Mouse (Mus musculus) cerebellum, adult 11 months (tissue): ENCODE results near the gene Tulp1.

Experiments used
- DNase-seq: peaks from one replicate; pipeline ENCODE4 v3.0.0; 2022

Gene Tulp1

GRCm38 (mm10) chr17:28313212-28313879 is 51.7 kb downstream of the Tulp1 start, which contains the start of gene Fance:
Gene Fance, plus strand, starts transcription at chr17:28313519.
- peak; percentile 94 for DNase-seq

DNA sequence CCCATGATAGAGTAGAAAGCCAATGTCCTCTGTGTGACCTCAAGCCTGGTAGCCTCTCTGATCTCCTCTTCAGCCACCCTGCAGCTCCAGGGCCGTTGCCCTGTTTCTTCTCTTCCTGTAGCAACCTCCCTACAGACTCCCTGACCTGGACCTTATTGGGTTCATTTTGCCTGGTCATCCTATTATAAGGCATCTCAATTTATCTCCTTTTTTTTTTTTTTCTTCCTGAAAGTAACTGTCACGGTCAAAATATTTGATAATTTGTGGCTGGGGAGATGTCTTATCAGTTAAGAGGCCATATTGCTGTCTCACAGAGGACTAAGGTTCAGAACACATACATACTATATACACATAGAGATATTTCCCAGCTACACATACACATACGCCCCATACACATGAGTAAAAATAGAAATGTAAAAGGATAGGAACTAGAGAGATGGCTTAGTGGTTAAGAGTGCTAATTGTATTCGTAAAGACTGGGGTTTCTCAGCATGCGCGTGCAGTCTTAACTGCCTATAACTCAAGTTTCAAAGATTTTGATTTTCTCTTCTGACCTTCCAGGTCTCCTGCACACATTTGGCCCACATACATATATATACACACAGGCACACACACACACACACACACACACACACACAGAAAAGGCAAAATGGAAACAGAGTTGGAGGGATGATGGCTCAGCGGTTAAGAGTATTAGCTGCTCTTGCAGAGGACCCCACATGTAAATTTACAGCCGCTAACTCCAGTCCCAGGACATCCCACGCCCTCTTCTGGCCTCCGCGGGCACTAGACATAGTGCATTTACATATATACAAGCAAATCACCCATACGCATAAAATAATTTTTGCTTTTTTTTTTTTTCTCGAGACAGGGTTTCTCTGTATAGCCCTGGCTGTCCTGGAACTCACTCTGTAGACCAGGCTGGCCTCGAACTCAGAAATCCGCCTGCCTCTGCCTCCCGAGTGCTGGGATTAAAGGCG is 52.5 kb downstream of the Tulp1 start:
- DNase-seq: peak; percentile 30

DNA sequence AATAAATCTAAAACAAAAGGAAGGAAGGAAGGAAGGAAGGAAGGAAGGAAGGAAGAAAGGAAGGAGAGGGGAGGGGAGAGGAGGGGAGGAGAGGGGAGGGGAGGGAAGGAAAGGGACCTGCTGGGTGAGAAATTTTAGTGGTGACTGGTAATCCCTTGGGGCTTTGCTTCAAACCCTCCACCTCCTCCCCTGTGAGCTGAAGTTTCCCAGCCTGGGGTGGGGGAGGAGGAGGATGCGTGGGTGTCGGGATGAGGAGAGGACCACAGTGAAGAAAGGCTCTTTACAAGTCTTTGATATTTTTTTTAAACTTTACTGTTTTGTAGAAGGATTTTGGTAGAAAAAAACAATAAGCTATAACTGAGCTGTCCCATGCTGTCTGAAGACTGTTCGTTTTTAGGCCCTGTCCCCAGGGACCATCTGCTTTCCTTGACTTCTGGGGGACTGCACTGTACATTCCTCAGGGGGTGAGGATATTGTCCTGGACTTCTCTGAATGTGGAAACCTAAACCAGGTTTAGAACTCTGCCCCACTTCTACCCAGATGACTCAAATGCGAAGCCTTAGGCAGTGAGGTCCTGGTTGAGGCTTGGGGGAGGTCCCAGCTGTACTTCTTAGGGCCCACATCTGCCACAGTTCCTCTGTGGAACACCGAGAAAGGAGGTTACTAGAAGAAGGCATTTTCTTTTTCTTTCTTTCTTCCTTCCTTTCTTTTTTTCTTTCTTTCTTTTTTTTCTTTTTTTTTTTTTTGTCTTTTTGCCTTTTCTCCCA is 53.5 kb downstream of the Tulp1 start:
- no peak for DNase-seq

- no peak for DNase-seq
Observed at GRCm38 (mm10) chr17:28310831-28311230, 54.2 kb downstream of the Tulp1 start.

DNA sequence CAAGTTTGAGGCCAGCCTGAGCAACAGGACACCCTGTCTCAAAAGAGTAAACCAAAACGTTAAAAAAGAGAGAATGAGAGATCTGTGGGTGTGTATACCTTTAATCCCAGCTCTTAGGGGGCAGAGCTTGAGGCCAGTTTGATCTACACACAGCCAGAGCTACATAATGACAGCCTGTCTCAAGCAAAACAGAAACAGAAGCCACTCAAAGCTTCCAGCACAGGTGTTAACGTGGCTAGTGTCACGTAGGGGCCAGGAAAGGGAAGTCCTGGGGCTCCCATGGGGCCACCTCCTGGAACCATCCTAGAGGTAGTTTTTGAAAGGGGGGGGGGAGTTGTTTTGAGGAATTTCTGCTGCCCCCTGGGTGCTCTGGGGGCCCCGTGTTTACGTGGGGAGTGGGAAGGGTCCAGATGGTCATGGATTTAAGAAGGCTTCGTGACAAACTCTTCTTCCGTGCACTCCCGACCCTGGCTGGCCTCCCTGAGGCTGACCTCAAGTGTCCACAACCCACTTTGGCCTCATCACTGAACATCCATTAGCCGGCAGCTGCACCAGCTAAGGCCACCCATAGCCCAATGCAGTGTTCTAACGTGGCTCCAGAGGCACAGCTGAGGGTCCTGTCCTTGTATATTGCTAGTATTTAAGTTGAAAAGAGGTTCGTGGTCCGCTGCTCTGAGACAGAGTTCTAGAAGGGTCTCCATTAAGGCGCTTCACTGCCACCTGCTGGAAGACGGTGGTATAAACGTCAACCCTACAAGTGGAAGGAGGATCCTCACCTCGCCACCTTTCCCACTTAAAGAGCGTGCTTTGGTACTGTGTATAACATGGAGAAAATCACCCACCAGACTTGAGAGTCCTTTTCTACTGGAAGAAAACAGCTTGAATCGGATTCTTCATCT is 56.5 kb downstream of the Tulp1 start:
- DNase-seq: peak; percentile 79

GRCm38 (mm10) chr17:28305172-28305571 is 59.9 kb downstream of the Tulp1 start:
- no peak for DNase-seq
